Mouse (Mus musculus) lung, embryonic 14.5 days (tissue): ENCODE measurements at regions not wholly inside any gene's neighbourhood (a gene's known extent, or its start where the extent isn't known, plus 50 kb on each side); places are given as distances from the start of the nearest gene placed in this dataset.

ENCODE experiments used
- ATAC-seq: fragments of 200-750 bp; cut with Nextera tagmentation; 2 replicates; pipeline ENCODE4 v1.8.0; 2017; ENCODE audit warnings: mild to moderate bottlenecking, moderate TSS enrichment, moderate library complexity; ENCODE audit not compliant: insufficient read depth
- DNase-seq: peaks from one replicate; pipeline ENCODE4 v3.0.0-alpha.2; 2015
- H3K27ac ChIP-seq: fragments of 300-500 bp; sonication (generic); 2 replicates; pipeline ENCODE4 v1.5.1; 2014; ENCODE audit warnings: low read depth, mild to moderate bottlenecking, moderate library complexity
- H3K27me3 ChIP-seq: fragments of 300-500 bp; sonication (generic); 2 replicates; pipeline ENCODE4 v1.6.1; 2014; ENCODE audit warnings: low read length, control low read depth; ENCODE audit not compliant: insufficient read depth
- H3K36me3 ChIP-seq: fragments of 300-500 bp; sonication (generic); 2 replicates; pipeline ENCODE4 v1.6.1; 2014; ENCODE audit warnings: control low read depth; ENCODE audit not compliant: insufficient read depth
- H3K4me1 ChIP-seq: fragments of 300-500 bp; sonication (generic); 2 replicates; pipeline ENCODE4 v1.6.1; 2014; ENCODE audit warnings: antibody characterized with exemption, control low read depth; ENCODE audit not compliant: insufficient read depth
- H3K4me2 ChIP-seq: fragments of 300-500 bp; sonication (generic); 2 replicates; pipeline ENCODE4 v1.6.1; 2014; ENCODE audit warnings: mild to moderate bottlenecking
- H3K4me3 ChIP-seq: fragments of 300-500 bp; sonication (generic); 2 replicates; pipeline ENCODE4 v1.5.1; 2014; ENCODE audit warnings: low read depth, low read length
- H3K9ac ChIP-seq: fragments of 300-500 bp; sonication (generic); 2 replicates; pipeline ENCODE4 v1.6.1; 2014
- H3K9me3 ChIP-seq: fragments of 300-500 bp; sonication (generic); 2 replicates; pipeline ENCODE4 v1.6.1; 2016; ENCODE audit warnings: low read depth, low read length, control low read depth
- CTCF ChIP-seq: IDR thresholded peaks from 2 replicates; pipeline ENCODE4 v1.5.1; 2016; ENCODE audit warnings: antibody characterized with exemption, low read depth
- WGBS: fragments of 180-500 bp; shearing (Covaris S2); extraction: QIAGEN DNeasy Blood & Tissue Kit; methylation state at CpG from one replicate; pipeline ENCODE4 v1.1.7; 2014; 5-methylcytosine and 5-hydroxymethylcytosine counted together

- Histone ChIP-seq H3K9ac (no peak overlapping the region), H3K27ac (no peak overlapping the region), H3K4me1 (no peaks in the 10 kb centered on the region), H3K9me3 (no peaks in the 10 kb centered on the region), H3K27me3 (no peaks in the 10 kb centered on the region), H3K4me3 (no peak overlapping the region), H3K4me2 (no peak overlapping the region), H3K36me3 (no peaks in the 10 kb centered on the region)
- TF ChIP-seq CTCF: no peak
- ATAC-seq (no peak), DNase-seq (no peak)
- 41% methylated on average over 4 of the region's 4 CpGs for WGBS
Measured at GRCm38 (mm10) chr19:15127122-15127521, 529.3 kb upstream of the Tle4 start.

DNA sequence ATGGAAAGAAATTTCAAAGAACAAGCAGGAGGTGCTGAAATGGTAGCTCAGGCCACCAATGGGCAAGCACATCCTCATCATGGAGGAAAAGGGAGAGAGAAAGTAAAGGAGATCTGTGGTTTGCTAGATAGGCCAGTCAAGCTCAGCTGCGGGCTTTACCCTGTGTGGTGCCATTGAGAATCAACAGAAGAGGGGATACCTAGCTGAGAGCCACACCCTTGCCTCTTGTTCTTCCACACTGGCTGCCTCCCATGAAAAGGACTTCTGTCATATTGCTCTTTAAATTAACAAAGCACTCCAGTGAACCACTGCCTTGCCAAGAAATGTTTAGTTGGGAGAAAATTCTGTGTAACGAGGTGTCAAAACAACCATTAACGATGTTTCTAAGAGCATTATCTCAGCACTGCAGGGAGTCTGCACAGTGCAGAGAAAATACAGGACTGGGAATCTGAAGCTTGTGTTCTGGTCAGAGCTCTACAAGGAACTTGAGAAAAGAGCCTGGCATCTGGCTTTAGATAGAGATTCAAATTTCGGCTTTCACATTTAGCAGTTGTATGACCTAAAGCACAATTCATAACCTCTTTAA is 510.7 kb upstream of the Tle4 start:
- no peaks in the 10 kb centered on the region for H3K27me3 ChIP-seq
- DNase-seq: no peak

GRCm38 (mm10) chr19:15095054-15095453 is 497.2 kb upstream of the Tle4 start:
- no peaks in the 10 kb centered on the region for H3K4me1 ChIP-seq
- no peaks in the 10 kb centered on the region for H3K9me3 ChIP-seq
- no peak overlapping the region for H3K9ac ChIP-seq
- 67% methylated on average over 1 of the region's 1 CpGs for whole genome bisulfite sequencing
- H3K4me3 ChIP-seq: no peak overlapping the region
- DNase-seq (no peak), ATAC-seq (no peak)
- H3K4me2 ChIP-seq: no peak overlapping the region
- H3K27me3 ChIP-seq: no peaks in the 10 kb centered on the region
- no peak overlapping the region for H3K27ac ChIP-seq
- TF ChIP-seq CTCF: no peak
- no peaks in the 10 kb centered on the region for H3K36me3 ChIP-seq

More for the DNA sequence above, 510.7 kb upstream of the Tle4 start:
- Histone ChIP-seq H3K9ac (no peak overlapping the region), H3K4me3 (no peak overlapping the region), H3K4me1 (no peaks in the 10 kb centered on the region), H3K27ac (no peak overlapping the region), H3K4me2 (no peak overlapping the region), H3K36me3 (no peaks in the 10 kb centered on the region), H3K9me3 (no peaks in the 10 kb centered on the region; the same call in 1 of the 2 replicates)
- TF ChIP-seq CTCF: no peak
- 85% methylated on average over 4 of the region's 4 CpGs for WGBS
- no peak for ATAC-seq

DNA sequence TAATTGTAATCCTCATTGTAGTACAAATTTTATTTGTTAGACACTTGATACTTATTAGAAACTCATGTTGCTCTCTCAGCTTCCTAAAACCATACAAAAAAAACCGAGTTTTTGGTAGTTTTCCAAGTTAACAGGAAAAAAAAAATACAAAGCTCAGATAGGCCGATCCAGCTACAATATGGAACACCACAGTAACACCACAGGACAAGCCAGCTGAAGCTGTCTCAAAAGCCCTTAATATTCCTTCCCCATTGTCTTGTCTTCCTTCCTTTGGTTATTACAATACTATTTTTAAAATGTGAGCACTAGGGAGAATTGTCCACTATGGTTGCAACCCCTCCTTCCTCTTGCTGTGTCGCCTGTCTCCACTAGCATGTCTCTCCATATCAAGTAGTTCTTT is 495.7 kb upstream of the Tle4 start:
- no peaks in the 10 kb centered on the region for H3K9me3 ChIP-seq
- H3K4me2 ChIP-seq: no peak overlapping the region
- no peak overlapping the region for H3K4me3 ChIP-seq
- no peak for TF ChIP-seq CTCF
- peak; percentile 79; the same call in 1 of the 2 replicates for ATAC-seq
- no peaks in the 10 kb centered on the region for H3K27me3 ChIP-seq
- H3K36me3 ChIP-seq: no peaks in the 10 kb centered on the region
- H3K9ac ChIP-seq: no peak overlapping the region
- WGBS: 31% methylated on average over 3 of the region's 3 CpGs
- H3K4me1 ChIP-seq: no peaks in the 10 kb centered on the region
- DNase-seq: peak; percentile 84
- H3K27ac ChIP-seq: no peak overlapping the region

GRCm38 (mm10) chr19:15080638-15081037 is 482.8 kb upstream of the Tle4 start:
- no peaks in the 10 kb centered on the region for H3K27me3 ChIP-seq
- H3K9me3 ChIP-seq: no peaks in the 10 kb centered on the region
- 90% methylated on average over 4 of the region's 4 CpGs for WGBS
- no peaks in the 10 kb centered on the region for H3K4me1 ChIP-seq
- H3K4me3 ChIP-seq: no peak overlapping the region
- no peak overlapping the region for H3K27ac ChIP-seq
- DNase-seq: no peak
- no peak for ATAC-seq
- no peak overlapping the region for H3K9ac ChIP-seq
- H3K36me3 ChIP-seq: no peaks in the 10 kb centered on the region
- no peak for TF ChIP-seq CTCF
- no peak overlapping the region for H3K4me2 ChIP-seq

DNA sequence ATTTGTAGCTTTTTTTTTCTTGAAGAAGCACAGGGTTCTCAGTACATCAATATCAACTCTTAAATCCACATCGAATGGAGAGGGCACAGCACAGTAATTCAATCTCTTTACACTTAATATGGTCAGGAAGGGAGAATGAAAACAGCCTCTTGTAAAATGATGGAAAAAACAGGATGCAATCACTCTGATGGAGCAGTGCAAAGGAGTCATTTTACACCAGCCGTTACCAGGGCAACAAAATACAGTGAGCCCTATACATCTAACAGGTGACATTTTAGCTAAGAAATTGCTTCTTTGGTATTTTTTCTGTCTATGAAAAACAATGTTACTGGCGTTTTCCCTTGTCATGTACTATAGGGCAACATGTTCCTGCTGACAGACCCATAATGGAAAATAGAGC is 459.9 kb upstream of the Tle4 start:
- Histone ChIP-seq H3K27me3 (no peaks in the 10 kb centered on the region), H3K27ac (no peak overlapping the region), H3K4me2 (no peak overlapping the region), H3K36me3 (no peaks in the 10 kb centered on the region), H3K4me1 (no peaks in the 10 kb centered on the region), H3K9ac (no peak overlapping the region), H3K4me3 (no peak overlapping the region), H3K9me3 (no peaks in the 10 kb centered on the region; the same call in 1 of the 2 replicates)
- DNase-seq (no peak), ATAC-seq (no peak)
- WGBS: 78% methylated on average over 3 of the region's 3 CpGs
- TF ChIP-seq CTCF: no peak

DNA sequence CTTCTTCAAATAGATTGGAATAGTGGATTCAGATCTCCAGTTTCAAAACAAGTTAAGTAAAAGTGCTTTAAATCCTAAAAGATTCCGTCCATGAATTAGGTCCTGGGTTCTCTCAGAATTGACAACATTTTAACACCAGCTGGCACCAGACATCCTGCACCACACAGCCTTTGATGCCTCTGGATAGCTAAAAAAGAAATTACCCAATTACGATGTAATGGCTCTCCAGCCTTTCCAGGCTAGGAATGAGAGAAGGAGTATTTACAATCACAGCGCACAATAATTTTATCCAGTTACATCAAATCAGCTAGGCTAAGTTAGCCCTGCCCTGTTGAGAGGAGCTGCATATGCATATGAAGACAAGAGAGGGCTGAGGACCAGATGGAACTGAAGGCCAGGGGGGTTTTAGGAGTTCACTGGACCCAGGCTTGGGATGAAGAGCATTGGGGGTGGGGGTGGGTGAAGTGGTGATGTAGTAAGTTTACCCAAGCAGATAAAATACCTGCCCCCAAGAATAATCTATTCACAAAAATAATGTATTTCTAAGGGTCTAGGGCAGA is 455.8 kb upstream of the Tle4 start:
- 54% methylated on average over 3 of the region's 3 CpGs for WGBS
- no peak for ATAC-seq
- H3K4me1 ChIP-seq: no peaks in the 10 kb centered on the region
- no peaks in the 10 kb centered on the region for H3K27me3 ChIP-seq
- H3K9me3 ChIP-seq: no peaks in the 10 kb centered on the region
- H3K36me3 ChIP-seq: no peaks in the 10 kb centered on the region
- TF ChIP-seq CTCF: no peak
- no peak overlapping the region for H3K4me2 ChIP-seq
- H3K4me3 ChIP-seq: no peak overlapping the region
- H3K27ac ChIP-seq: no peak overlapping the region
- DNase-seq: no peak
- H3K9ac ChIP-seq: no peak overlapping the region
